Mouse (Mus musculus) liver, embryonic 14.5 days (tissue): ENCODE measurements around the gene Duox1. TPM values are rescaled to one million over a fixed set of nuclear protein-coding genes. Genes with fewer than 3 reads are reported as not detected.

Experiments used
- ATAC-seq: fragments of 200-750 bp; cut with Nextera tagmentation; 2 replicates; pipeline ENCODE4 v1.8.0; 2017; ENCODE audit warnings: moderate number of reproducible peaks, mild to moderate bottlenecking, moderate library complexity; ENCODE audit not compliant: insufficient read depth
- DNase-seq, 3 experiments: peaks; one replicate each; pipeline ENCODE4 v3.0.0-alpha.2; 2012 to 2013; ENCODE audit warnings: low read depth in 3 of 3, low spot score in 3 of 3
- H3K27ac ChIP-seq: fragments of 300-500 bp; sonication (generic); 2 replicates; pipeline ENCODE4 v1.5.1; 2014; ENCODE audit warnings: moderate library complexity, mild to moderate bottlenecking, control low read depth, inconsistent platforms
- H3K27me3 ChIP-seq: fragments of 300-500 bp; sonication (generic); 2 replicates; pipeline ENCODE4 v1.6.1; 2014; ENCODE audit warnings: mild to moderate bottlenecking, low read length, moderate library complexity; ENCODE audit not compliant: control insufficient read depth, insufficient read depth
- H3K36me3 ChIP-seq: fragments of 300-500 bp; sonication (generic); replicated peaks from 2 replicates; pipeline ENCODE4 v1.6.1; 2014; ENCODE audit warnings: low read depth; ENCODE audit not compliant: control insufficient read depth, insufficient read depth
- H3K4me1 ChIP-seq, 2 experiments: fragments of 200-500 bp in 1 of 2; fragments of 300-500 bp in 1 of 2; sonication (generic) in 1 of 2; replicated peaks; 2 replicates each; pipeline ENCODE4 v1.6.1; 2012 to 2014; ENCODE audit warnings: antibody characterized with exemption in 1 of 2, inconsistent platforms in 1 of 2, low read length in 1 of 2; ENCODE audit not compliant: control insufficient read depth in 2 of 2, insufficient read depth in 2 of 2
- H3K4me2 ChIP-seq: fragments of 300-500 bp; sonication (generic); 2 replicates; pipeline ENCODE4 v1.6.1; 2014; ENCODE audit warnings: low read depth, mild to moderate bottlenecking, control low read depth, moderate library complexity
- H3K4me3 ChIP-seq, 2 experiments: fragments of 200-500 bp in 1 of 2; fragments of 300-500 bp in 1 of 2; sonication (generic) in 1 of 2; 2 replicates each; pipeline ENCODE4 v1.5.1; 2012 to 2014; ENCODE audit warnings: low read depth in 2 of 2, low read length in 2 of 2, mild to moderate bottlenecking in 2 of 2, control low read depth in 1 of 2, inconsistent platforms in 1 of 2, moderate library complexity in 1 of 2; ENCODE audit not compliant: insufficient read depth in 1 of 2
- H3K9ac ChIP-seq: fragments of 300-500 bp; sonication (generic); replicated peaks from 2 replicates; pipeline ENCODE4 v1.6.1; 2014; ENCODE audit warnings: mild to moderate bottlenecking, control low read depth, moderate library complexity
- H3K9me3 ChIP-seq: fragments of 300-500 bp; sonication (generic); 2 replicates; pipeline ENCODE4 v1.6.1; 2016; ENCODE audit warnings: low read length, mixed read lengths; ENCODE audit not compliant: control insufficient read depth
- CTCF ChIP-seq: IDR thresholded peaks from 2 replicates; pipeline ENCODE4 v1.5.1; 2016; ENCODE audit warnings: antibody characterized with exemption, low read depth, control low read depth
- EP300 ChIP-seq: IDR thresholded peaks from 2 replicates; pipeline ENCODE4 v1.6.1; 2016; ENCODE audit warnings: antibody characterized with exemption, low read depth
- WGBS: fragments of 180-500 bp; shearing (Covaris S2); extraction: QIAGEN DNeasy Blood & Tissue Kit; methylation state at CpG from one replicate; pipeline ENCODE4 v1.1.7; 2014; ENCODE audit not compliant: insufficient replicate concordance; 5-methylcytosine and 5-hydroxymethylcytosine counted together
- polyA plus RNA-seq, 2 experiments: library from polyadenylated mRNA; depleted of rRNA in 1 of 2; stranded (reverse) in 1 of 2; unstranded in 1 of 2; fragments of >200 nt; fragmentation: Nextera tagmentation in 1 of 2; extraction: Ambion mirVana in 1 of 2; gene quantifications; 2 replicates each; pipeline versions ENCODE4 v1.2.1 to v1.2.3; 2012 to 2014

Duox1 gene
- not detected in 2 replicates for polyA plus RNA-seq (2012; rRNA removed)
- not detected in 2 replicates for polyA plus RNA-seq (2014; fragmentation: Nextera tagmentation; extraction: Ambion mirVana)

GRCm38 (mm10) chr2:122315372-122315771 is at the start of gene Duox1:
TSS of gene Duox1 (plus strand) at chr2:122315672.
- H3K27ac ChIP-seq = no peak within 1 kb of the TSS
- no peak for ATAC-seq
- WGBS = 56% methylated on average over 7 of the region's 7 CpGs
- no peak within 1 kb of the TSS for H3K9ac ChIP-seq
- TF ChIP-seq CTCF = no peak
- TF ChIP-seq EP300 = no peak
- H3K9me3 ChIP-seq = no peaks in the 10 kb centered on the region
- no peak within 1 kb of the TSS for H3K4me2 ChIP-seq
- H3K27me3 ChIP-seq = peaks cover 28% of the 10 kb centered on the region
- H3K4me1 ChIP-seq = no peaks in the 10 kb centered on the region
- no peak for DNase-seq
- no peaks in the 10 kb centered on the region for H3K36me3 ChIP-seq
- no peak within 1 kb of the TSS for H3K4me3 ChIP-seq

- Histone ChIP-seq H3K4me1 (peaks cover 0 to 2% of the 10 kb centered on the region in 2 experiments; a peak in 2 of 4 replicates), H3K4me3 (no peak overlapping the region), H3K36me3 (peaks cover 4% of the 10 kb centered on the region; the same call in 1 of the 2 replicates), H3K4me2 (no peak overlapping the region), H3K27me3 (no peaks in the 10 kb centered on the region), H3K9ac (no peak overlapping the region), H3K27ac (no peak overlapping the region), H3K9me3 (no peaks in the 10 kb centered on the region)
- DNase-seq = no peak
- TF ChIP-seq EP300 (no peak), CTCF (no peak)
- 75% methylated on average over 7 of the region's 7 CpGs for WGBS
- ATAC-seq = peak; percentile 35; the same call in 1 of the 2 replicates
Measured at GRCm38 (mm10) chr2:122266407-122267193, 48.9 kb upstream of the Duox1 start.

- no peaks in the 10 kb centered on the region for H3K4me1 ChIP-seq
- no peaks in the 10 kb centered on the region for H3K27me3 ChIP-seq
- no peak overlapping the region for H3K27ac ChIP-seq
- no peaks in the 10 kb centered on the region for H3K36me3 ChIP-seq
- H3K4me3 ChIP-seq = no peak overlapping the region
- 62% methylated on average over 3 of the region's 3 CpGs for WGBS
- DNase-seq (no peak), ATAC-seq (no peak)
- no peak overlapping the region for H3K4me2 ChIP-seq
- no peaks in the 10 kb centered on the region for H3K9me3 ChIP-seq
- TF ChIP-seq CTCF (no peak), EP300 (no peak)
- H3K9ac ChIP-seq = no peak overlapping the region
Measured at GRCm38 (mm10) chr2:122278769-122279168, 36.7 kb upstream of the Duox1 start.

DNA sequence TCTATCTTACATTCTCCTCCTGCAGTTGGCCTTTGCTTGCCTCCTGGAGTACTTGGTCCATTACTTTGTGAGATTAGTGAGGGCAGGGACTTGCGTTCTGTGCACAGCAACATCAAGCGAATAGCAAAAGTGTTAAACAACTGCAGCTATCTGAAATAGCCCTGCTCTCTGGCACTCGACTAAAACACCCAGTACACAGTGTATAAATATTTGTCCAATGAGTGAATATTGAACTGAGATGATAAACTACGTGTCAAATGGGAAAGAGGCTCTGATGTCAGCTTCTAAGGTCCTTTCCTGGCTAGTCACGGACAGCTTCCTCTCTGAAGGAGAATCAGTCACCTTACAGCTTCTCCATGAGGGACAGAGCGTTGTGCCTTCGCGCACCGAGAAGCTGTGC is 31.4 kb upstream of the Duox1 start:
- no peak for TF ChIP-seq CTCF
- no peak for TF ChIP-seq EP300
- H3K4me2 ChIP-seq = no peak overlapping the region
- no peaks in the 10 kb centered on the region for H3K27me3 ChIP-seq
- no peaks in the 10 kb centered on the region for H3K4me1 ChIP-seq
- no peak overlapping the region for H3K9ac ChIP-seq
- no peak overlapping the region for H3K27ac ChIP-seq
- no peaks in the 10 kb centered on the region for H3K36me3 ChIP-seq
- no peak for DNase-seq
- no peak overlapping the region for H3K4me3 ChIP-seq
- no peak for ATAC-seq
- no peaks in the 10 kb centered on the region for H3K9me3 ChIP-seq
- 59% methylated on average over 9 of the region's 9 CpGs for WGBS

- ATAC-seq = no peak
- H3K27me3 ChIP-seq = no peaks in the 10 kb centered on the region
- TF ChIP-seq CTCF (no peak), EP300 (no peak)
- H3K27ac ChIP-seq = no peak overlapping the region
- H3K4me2 ChIP-seq = no peak overlapping the region
- H3K4me3 ChIP-seq = no peak overlapping the region
- H3K36me3 ChIP-seq = no peaks in the 10 kb centered on the region
- H3K4me1 ChIP-seq = no peaks in the 10 kb centered on the region
- DNase-seq = no peak
- no peaks in the 10 kb centered on the region for H3K9me3 ChIP-seq
- no peak overlapping the region for H3K9ac ChIP-seq
- 53% methylated on average over 7 of the region's 7 CpGs for WGBS
Measured at GRCm38 (mm10) chr2:122286137-122286536, 29.3 kb upstream of the Duox1 start.
